Mouse (Mus musculus): ENCODE measurements at regions not wholly inside any gene's neighbourhood (a gene's known extent, or its start where the extent isn't known, plus 50 kb on each side); places are given as distances from the start of the nearest gene placed in this dataset.
"Not testable (repeated sequence)": the region's sequence is repeated elsewhere in the genome, so short reads cannot be mapped to it uniquely, and the experiment has no call there.

DNA sequence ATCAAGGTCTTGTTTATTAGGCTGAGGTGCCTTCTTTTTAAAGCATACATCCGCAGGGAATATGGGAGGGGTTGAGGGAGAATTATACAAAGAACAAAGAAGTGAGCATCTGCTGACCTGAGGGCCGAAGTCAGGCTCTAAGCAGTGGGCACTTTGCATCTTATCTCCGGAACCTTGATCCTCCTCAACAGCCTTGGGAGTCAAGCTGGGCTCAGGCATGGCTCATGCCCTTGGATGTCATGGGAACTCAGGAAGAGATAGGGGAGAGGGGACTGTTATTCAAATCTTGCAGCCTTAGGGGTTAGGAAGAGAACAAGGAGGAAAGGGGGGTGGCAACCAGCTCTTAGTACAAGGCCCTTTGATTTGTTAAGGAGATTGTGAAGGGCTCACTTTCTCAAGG is 248.5 kb downstream of the Gm19965 start:
- not testable (repeated sequence) for DNase-seq (ENCODE audit: low spot score in 2 of 2)

DNA sequence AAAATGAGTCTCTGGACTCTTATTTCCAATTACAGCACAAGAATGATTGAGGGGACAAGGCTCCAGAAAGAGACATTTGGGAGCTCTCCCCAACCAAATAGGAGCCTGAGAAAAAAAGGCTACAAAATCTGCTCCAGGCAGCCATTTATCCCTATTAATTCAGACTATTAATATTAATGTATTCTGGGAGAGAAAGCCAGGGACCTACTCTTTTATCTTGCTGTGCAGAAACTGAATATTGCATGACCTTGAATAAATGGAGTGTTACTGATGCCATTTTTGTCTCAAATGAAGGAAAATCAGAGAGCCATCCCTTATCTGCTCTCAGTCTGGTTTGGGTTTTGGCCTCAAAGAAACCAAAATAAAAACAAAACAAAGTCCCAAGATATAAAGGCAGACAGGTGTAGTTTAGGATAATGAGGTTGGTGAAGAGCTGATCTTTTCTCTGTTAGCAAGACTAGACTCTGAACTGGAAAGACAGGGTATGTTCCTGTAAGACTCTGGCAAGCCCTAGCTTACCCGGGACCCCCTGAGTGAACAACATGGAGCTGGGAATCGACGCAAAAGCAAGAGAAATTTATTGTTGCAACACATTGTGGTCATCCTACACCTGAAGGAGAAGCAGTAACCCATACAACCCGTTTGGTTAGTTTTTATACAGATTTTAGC is 264.5 kb downstream of the Gm19965 start:
- no peak for DNase-seq (ENCODE audit: low spot score in 2 of 2)

DNA sequence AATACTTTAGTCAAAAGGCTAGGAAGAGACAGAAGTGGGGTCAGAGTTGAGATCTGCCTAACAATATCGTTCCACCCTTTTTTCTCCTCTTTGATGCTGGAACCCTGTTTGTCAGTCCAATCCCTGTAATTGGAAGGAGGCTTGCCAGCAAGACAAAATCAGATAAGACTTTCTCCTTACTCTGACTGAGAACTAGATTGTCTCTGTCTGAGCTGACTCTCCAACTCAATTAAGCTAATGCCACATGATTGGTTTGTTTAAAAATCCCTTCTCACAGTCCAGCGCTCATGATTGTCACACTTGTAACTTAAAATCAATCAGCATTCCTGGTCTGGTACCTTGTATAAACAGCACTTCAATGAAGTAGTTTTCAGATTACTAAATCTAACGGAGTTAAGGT is 284.4 kb downstream of the Gm19965 start:
- no peak for DNase-seq (ENCODE audit: low spot score in 2 of 2)

- DNase-seq (ENCODE audit: low spot score in 2 of 2), result no peak
Measured at GRCm38 (mm10) chr1:117111496-117111895, 308.7 kb downstream of the Gm19965 start.

- no peak for DNase-seq (ENCODE audit: low spot score in 2 of 2)
Measured at GRCm38 (mm10) chr1:117113918-117114317, 311.1 kb downstream of the Gm19965 start.

- peak in 1 of 2 experiments; percentile 33 for DNase-seq (ENCODE audit: low spot score in 2 of 2)
Measured at GRCm38 (mm10) chr1:117122965-117123364, 320.2 kb downstream of the Gm19965 start.

All from layer of hippocampus, adult 18-20 months (tissue).